Mouse (Mus musculus): Measurements from ENCODE around the gene Ptprm.

GRCm38 (mm10) chr17:67274531-67275094 lies 79.6 kb downstream of the Ptprm start:
- TF ChIP-seq POLR2A (IDR thresholded peaks at IDR 0.05; ENCODE audit: insufficient read depth, low read depth, low read length) (no peak), CTCF (IDR thresholded peaks at IDR 0.05; ENCODE audit: insufficient read depth, low read depth, low read length) (no peak)
